ENCODE assay signal across 9 mouse cellular contexts in genomic region chr5:134788237-134788636, GRCm38 (mm10). TPM values are rescaled to one million over a fixed set of nuclear protein-coding genes. Genes with fewer than 3 reads are reported as not detected.
DNase-seq lines count a peak whose midpoint lies in the region; ATAC-seq and TF ChIP-seq lines count a peak whose summit lies in the region.
"Had no signal": no experiment of that assay in that cellular context is flagged by ENCODE, and none has a peak within 500 bp of the region (broad histone marks: within the 10 kb centered on the region; RNA-seq: fewer than 3 reads in every experiment).

No protein-coding gene starts in this region.

- peak; percentile 64; the same call in 1 of the 2 replicates for ATAC-seq in heart, embryonic 13.5 days (ENCODE audit: extremely low read depth, insufficient number of reproducible peaks, low FRiP score, low TSS enrichment)
- ATAC-seq in megakaryocyte, adult 5-6 weeks (ENCODE audit: poor library complexity, severe bottlenecking) = no peak

- peak overlapping the region; percentile 18 for H3K4me2 ChIP-seq in heart, embryonic 13.5 days
- H3K4me2 ChIP-seq: liver, embryonic 15.5 days had no signal

- WGBS in heart, embryonic 13.5 days = 12% methylated on average over 12 of the region's 12 CpGs

- no peaks in the 10 kb centered on the region for H3K27me3 ChIP-seq in heart, embryonic 13.5 days (replicated peaks)
- H3K27me3 ChIP-seq: liver, embryonic 15.5 days had no signal

- peaks cover 8% of the 10 kb centered on the region for H3K9me3 ChIP-seq in heart, embryonic 13.5 days
- H3K9me3 ChIP-seq: liver, embryonic 15.5 days had no signal

- H3K4me1 ChIP-seq in heart, embryonic 13.5 days = peaks cover 37% of the 10 kb centered on the region
- H3K4me1 ChIP-seq: liver, embryonic 15.5 days had no signal

- peak overlapping the region; percentile 82 for H3K27ac ChIP-seq in heart, embryonic 13.5 days (replicated peaks)
- H3K27ac ChIP-seq in layer of hippocampus, adult 2 months = no peak overlapping the region
- H3K27ac ChIP-seq: liver, embryonic 15.5 days had no signal

- no peak for TF ChIP-seq CTCF in layer of hippocampus, adult 2 months (conservative IDR thresholded peaks at IDR 0.05)

- no peak overlapping the region for H3K4me3 ChIP-seq in heart, embryonic 13.5 days
- no peak overlapping the region for H3K4me3 ChIP-seq in layer of hippocampus, adult 2 months
- H3K4me3 ChIP-seq: liver, embryonic 15.5 days had no signal

- H3K36me3 ChIP-seq in heart, embryonic 13.5 days = no peaks in the 10 kb centered on the region
- H3K36me3 ChIP-seq: liver, embryonic 15.5 days had no signal

- DNase-seq in cerebellum, postnatal 10 days = peak; percentile 91 to 93
- no peak for DNase-seq in cerebellum, adult 11-12 months
- peak; percentile 39 for DNase-seq in embryo, embryonic 9.5 days (ENCODE audit: extremely low spot score)
- DNase-seq in lung, postnatal 10 days = peak; percentile 90
- no peak for DNase-seq in Muller cell, postnatal 12 days (ENCODE audit: inconsistent ontology term)
- no peak for DNase-seq in layer of hippocampus, adult 2 months (ENCODE audit: low spot score in 2 of 2)

- peak overlapping the region; percentile 37 for H3K9ac ChIP-seq in heart, embryonic 13.5 days
- H3K9ac ChIP-seq: liver, embryonic 15.5 days had no signal

RNA-seq across cellular contexts. Expression of gene Eln, which starts 41.1 kb away (rescaled TPM):
- polyA plus RNA-seq in heart, embryonic 13.5 days (2015; fragmentation: Nextera tagmentation; extraction: Ambion mirVana) = 266 and 283 TPM in 2 replicates
- total RNA-seq in layer of hippocampus, adult 2 months (2021) = 10 to 100 TPM in 1 of 2 experiments, 1 to 10 TPM in 1; 9.0 to 12.0 TPM
- not detected in 2 replicates for total RNA-seq in megakaryocyte, adult 5-6 weeks (2015)
- total RNA-seq in megakaryocyte, adult 5-6 weeks (2017) = not detected in 2 replicates

Comparison
In these comparisons a context has a peak if more than half of its experiments do, and no peak if none do; other contexts are left out.
1. DNase-seq: peak in cerebellum, postnatal 10 days (2 of 2), embryo, embryonic 9.5 days (single experiment) and lung, postnatal 10 days (single experiment); none in cerebellum, adult 11-12 months (single experiment), Muller cell, postnatal 12 days (single experiment) and layer of hippocampus, adult 2 months (0 of 2).
2. RNA of gene Eln, which starts 41.1 kb away (total RNA-seq): 9.0 to 12.0 TPM in layer of hippocampus, adult 2 months; not detected in megakaryocyte, adult 5-6 weeks; every median in the first group is over 10 times any median in the second.